Mouse (Mus musculus) olfactory bulb, adult 2 months (tissue): ENCODE measurements around the gene 2610528J11Rik. TPM values are rescaled to one million over a fixed set of nuclear protein-coding genes. Genes with fewer than 3 reads are reported as not detected.
"Not testable (repeated sequence)": the region's sequence is repeated elsewhere in the genome, so short reads cannot be mapped to it uniquely, and the experiment has no call there.

Experiments
- H3K27ac ChIP-seq: fragments of 200-500 bp; 2 replicates; pipeline ENCODE4 v1.5.1; 2012; ENCODE audit warnings: low read depth, low read length; ENCODE audit not compliant: insufficient read depth
- H3K4me1 ChIP-seq: fragments of 200-500 bp; 2 replicates; pipeline ENCODE4 v1.6.1; 2012; ENCODE audit warnings: low read length; ENCODE audit not compliant: control insufficient read depth, insufficient read depth
- H3K4me3 ChIP-seq: fragments of 200-500 bp; 2 replicates; pipeline ENCODE4 v1.5.1; 2012; ENCODE audit warnings: mild to moderate bottlenecking, low read depth, low read length, moderate library complexity; ENCODE audit not compliant: insufficient read depth
- CTCF ChIP-seq: fragments of 200-500 bp; IDR thresholded peaks from 2 replicates; pipeline ENCODE4 v1.5.1; 2012; ENCODE audit warnings: low read depth, mild to moderate bottlenecking, low read length, moderate library complexity; ENCODE audit not compliant: insufficient read depth
- POLR2A ChIP-seq: fragments of 200-500 bp; IDR thresholded peaks from 2 replicates; pipeline ENCODE4 v1.6.1; 2012; ENCODE audit warnings: mild to moderate bottlenecking, low read depth, low read length, moderate library complexity; ENCODE audit not compliant: insufficient read depth
- WGBS: fragments of 180-500 bp; shearing (Covaris S2); methylation state at CpG from one replicate; pipeline ENCODE4 v1.1.7; 2018; 5-methylcytosine and 5-hydroxymethylcytosine counted together
- polyA plus RNA-seq: library from polyadenylated mRNA; stranded (reverse); fragments of >200 nt; gene quantifications from 2 replicates; pipeline ENCODE4 v1.2.4, GENCODE M21; 2012; ENCODE audit warnings: low replicate concordance; ENCODE audit not compliant: missing spikeins, insufficient read depth, insufficient read length

Gene 2610528J11Rik
- polyA plus RNA-seq, 1 experiment = not detected

- TF ChIP-seq POLR2A (no peak), CTCF (no peak)
- Histone ChIP-seq H3K27ac (no peak overlapping the region), H3K4me3 (no peak overlapping the region), H3K4me1 (no peaks in the 10 kb centered on the region)
- WGBS = 87% methylated on average over 7 of the region's 7 CpGs
Observed at GRCm38 (mm10) chr4:118533605-118534004, 6.8 kb downstream of the 2610528J11Rik start.

GRCm38 (mm10) chr4:118535610-118536009, 8.8 kb downstream of the 2610528J11Rik start:
- 89% methylated on average over 6 of the region's 6 CpGs for WGBS
- Histone ChIP-seq H3K4me3 (no peak overlapping the region), H3K27ac (no peak overlapping the region), H3K4me1 (no peaks in the 10 kb centered on the region)
- TF ChIP-seq CTCF (no peak), POLR2A (no peak)

- WGBS = 52% methylated on average over 6 of the region's 6 CpGs
- Histone ChIP-seq H3K4me1 (0 out of 2 replicates have a peak, but pooled peaks cover under 1% of the 10 kb centered on the region), H3K27ac (no peak overlapping the region), H3K4me3 (no peak overlapping the region)
- no peak for TF ChIP-seq POLR2A
- TF ChIP-seq CTCF = no peak
Observed at GRCm38 (mm10) chr4:118537801-118538200, 11.0 kb downstream of the 2610528J11Rik start.

GRCm38 (mm10) chr4:118539904-118540303, 13.1 kb downstream of the 2610528J11Rik start:
- Histone ChIP-seq H3K4me1 (peaks cover 12% of the 10 kb centered on the region), H3K27ac (no peak overlapping the region), H3K4me3 (no peak overlapping the region)
- no peak for TF ChIP-seq POLR2A
- TF ChIP-seq CTCF = no peak
- 26% methylated on average over 10 of the region's 10 CpGs for WGBS

GRCm38 (mm10) chr4:118542510-118543157, 15.8 kb downstream of the 2610528J11Rik start:
- no peak overlapping the region for H3K27ac ChIP-seq
- 75% methylated on average over 9 of the region's 9 CpGs for WGBS
- TF ChIP-seq POLR2A = no peak
- no peak for TF ChIP-seq CTCF
- peaks cover 12% of the 10 kb centered on the region for H3K4me1 ChIP-seq
- H3K4me3 ChIP-seq = no peak overlapping the region; the same call in 1 of the 2 replicates

- no peak overlapping the region for H3K27ac ChIP-seq
- peaks cover 12% of the 10 kb centered on the region for H3K4me1 ChIP-seq
- WGBS = 15% methylated on average over 13 of the region's 13 CpGs
- H3K4me3 ChIP-seq = no peak overlapping the region
- TF ChIP-seq POLR2A (no peak), CTCF (no peak)
Observed at GRCm38 (mm10) chr4:118543158-118543530, 16.3 kb downstream of the 2610528J11Rik start.

- no peak for TF ChIP-seq CTCF
- TF ChIP-seq POLR2A = no peak
- no peak within 1 kb of the TSS for H3K27ac ChIP-seq
- WGBS = 2% methylated on average over 24 of the region's 24 CpGs
- 0 out of 2 replicates have a peak within 1 kb of the TSS, but pooled peaks have one; percentile 4 for H3K4me3 ChIP-seq
- H3K4me1 ChIP-seq = peaks cover 12% of the 10 kb centered on the region
Observed at GRCm38 (mm10) chr4:118543592-118544260, 16.9 kb downstream of the 2610528J11Rik start, which contains the start of gene Tmem125. TSS of gene Tmem125 (minus strand) at chr4:118544044.

- Histone ChIP-seq H3K27ac (no peak overlapping the region), H3K4me3 (no peak overlapping the region), H3K4me1 (peaks cover 12% of the 10 kb centered on the region)
- 79% methylated on average over 14 of the region's 14 CpGs for WGBS
- TF ChIP-seq CTCF = no peak
- no peak for TF ChIP-seq POLR2A
Observed at GRCm38 (mm10) chr4:118544441-118545127, 17.8 kb downstream of the 2610528J11Rik start.

GRCm38 (mm10) chr4:118547424-118548129, 20.8 kb downstream of the 2610528J11Rik start:
- not testable (repeated sequence) for H3K27ac ChIP-seq, H3K4me3 ChIP-seq
- WGBS = 91% methylated on average over 23 of the region's 23 CpGs
- peaks cover 12% of the 10 kb centered on the region for H3K4me1 ChIP-seq

GRCm38 (mm10) chr4:118548130-118548480, 21.3 kb downstream of the 2610528J11Rik start:
- H3K4me1 ChIP-seq, H3K4me3 ChIP-seq, H3K27ac ChIP-seq: not testable (repeated sequence)
- WGBS = 90% methylated on average over 10 of the region's 10 CpGs
